Mouse (Mus musculus) ovary, postnatal 10 days (tissue): ENCODE measurements around the gene Yars.
"Not testable (repeated sequence)": the region's sequence is repeated elsewhere in the genome, so short reads cannot be mapped to it uniquely, and the experiment has no call there.

Experiments used
- DNase-seq: peaks from one replicate; pipeline ENCODE4 v3.0.0; 2022; ENCODE audit warnings: low spot score

Gene Yars

DNA sequence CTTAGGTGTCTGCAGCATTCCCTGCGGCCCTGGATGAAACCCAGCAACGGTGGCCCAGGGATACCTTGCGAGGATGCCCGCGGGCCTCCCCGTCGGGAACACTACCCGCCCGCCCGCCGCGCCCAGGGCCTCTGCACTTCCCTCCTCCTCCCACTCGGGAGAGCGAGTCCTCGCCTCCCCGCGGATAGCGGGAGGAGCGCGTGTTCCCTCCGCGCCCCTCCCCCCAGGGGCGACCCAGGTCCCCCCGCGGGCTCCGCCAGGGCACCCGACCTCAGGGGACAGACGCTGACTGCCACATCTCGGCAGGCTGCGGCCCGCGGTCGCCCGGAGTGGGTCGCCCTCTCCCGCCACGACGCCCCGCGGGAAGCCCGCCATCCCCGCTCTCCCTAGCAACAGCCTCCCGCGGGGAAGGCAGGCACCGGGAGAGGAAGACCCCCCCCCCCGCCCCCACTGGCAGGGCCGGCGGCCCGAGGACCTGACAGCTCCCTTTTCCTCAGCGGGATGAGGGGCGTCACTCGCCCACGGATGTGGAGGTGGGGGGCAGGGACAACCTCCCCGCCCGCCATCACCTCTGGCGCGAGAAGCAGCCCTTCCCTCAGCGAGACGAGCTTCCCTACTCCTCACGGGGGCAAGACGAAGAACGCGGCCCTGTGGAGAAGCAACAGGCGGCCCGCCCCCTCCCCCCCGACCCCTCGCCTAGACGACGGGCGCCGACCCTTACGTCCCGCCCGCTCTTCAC is 588 bp upstream of the Yars start:
- DNase-seq, result peak; percentile 49

DNA sequence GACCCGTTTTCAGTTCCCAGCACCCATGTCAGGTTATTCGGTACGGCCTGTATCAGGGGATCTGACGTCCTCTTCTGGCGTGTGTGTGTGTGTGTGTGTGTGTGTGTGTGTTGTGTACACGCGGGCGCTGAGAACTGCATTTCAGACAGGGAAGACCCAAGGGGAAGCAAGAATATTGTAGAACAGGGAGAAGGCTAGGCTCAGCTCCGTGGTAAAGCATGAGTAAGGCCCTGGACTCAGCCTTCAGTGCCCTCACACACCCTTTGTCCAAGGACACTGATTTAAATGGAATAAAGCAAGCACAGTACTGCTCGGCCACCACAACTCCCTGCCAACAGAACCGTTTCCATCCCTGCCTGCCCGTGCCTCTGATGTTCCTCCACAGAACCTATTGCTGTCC is 978 bp downstream of the Yars start:
- DNase-seq, result no peak

GRCm38 (mm10) chr4:129191691-129192090 is 2.1 kb downstream of the Yars start:
- no peak for DNase-seq

DNA sequence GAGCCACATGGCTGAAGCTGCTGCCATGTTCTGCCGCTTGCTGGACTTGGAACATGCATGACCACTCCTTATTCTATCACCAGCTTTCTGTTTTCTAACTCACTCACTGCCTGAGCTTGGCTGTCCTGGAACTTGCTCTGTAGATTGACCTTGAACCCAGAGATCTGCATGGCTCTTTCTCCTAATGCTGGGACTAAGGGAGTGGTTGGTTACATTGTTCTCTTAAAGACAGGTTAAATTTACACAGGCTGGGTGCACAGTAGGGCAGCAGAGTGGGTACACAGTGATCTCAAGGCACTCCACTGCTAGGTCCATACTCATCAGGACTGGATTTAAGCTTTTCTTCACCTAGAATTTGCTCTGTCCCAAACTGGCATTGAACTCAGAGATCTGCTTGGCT is 4.7 kb downstream of the Yars start:
- DNase-seq, result no peak

GRCm38 (mm10) chr4:129197514-129197913 is 8.0 kb downstream of the Yars start:
- no peak for DNase-seq

- no peak for DNase-seq
Observed at GRCm38 (mm10) chr4:129204655-129205054, 15.1 kb downstream of the Yars start.

DNA sequence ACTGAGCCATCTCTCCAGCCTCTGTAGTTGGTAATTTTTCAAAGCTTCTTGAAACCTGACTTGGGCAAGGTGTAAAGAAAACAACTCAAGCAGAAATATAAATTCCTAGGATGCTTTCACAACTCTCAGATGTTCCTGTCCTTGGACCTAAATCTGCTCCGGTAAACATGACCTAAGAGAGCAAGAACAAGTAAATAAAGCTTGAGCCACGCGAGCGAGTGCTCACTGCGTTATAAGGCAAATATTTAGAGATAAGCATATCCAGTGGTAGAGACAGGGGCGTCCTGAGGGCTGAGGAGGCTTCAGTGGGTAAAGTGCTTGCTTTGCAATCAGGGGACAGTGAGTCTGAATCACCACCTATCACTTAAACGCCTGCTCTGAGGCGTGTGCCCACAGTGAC is 17.2 kb downstream of the Yars start:
- DNase-seq, result no peak

DNA sequence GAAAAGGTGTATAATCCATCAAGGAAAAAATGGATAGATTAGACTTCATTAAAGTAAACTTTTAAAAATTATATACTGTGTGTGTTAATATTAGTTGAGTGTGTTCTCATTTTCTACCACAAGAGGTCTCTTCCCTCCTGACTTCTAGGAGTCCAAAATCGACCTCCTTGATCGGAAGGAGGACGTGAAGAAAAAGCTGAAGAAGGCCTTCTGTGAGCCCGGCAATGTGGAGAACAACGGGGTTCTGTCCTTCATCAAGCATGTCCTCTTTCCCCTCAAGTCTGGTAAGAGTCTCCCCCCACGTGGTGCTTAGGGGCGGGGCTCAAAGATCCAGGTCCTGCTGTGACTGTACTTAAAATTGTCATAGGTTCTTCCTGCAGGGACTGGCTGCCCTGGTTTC is 19.9 kb downstream of the Yars start:
- DNase-seq, result no peak

- DNase-seq, result no peak
Observed at GRCm38 (mm10) chr4:129211461-129211860, 21.9 kb downstream of the Yars start.

DNA sequence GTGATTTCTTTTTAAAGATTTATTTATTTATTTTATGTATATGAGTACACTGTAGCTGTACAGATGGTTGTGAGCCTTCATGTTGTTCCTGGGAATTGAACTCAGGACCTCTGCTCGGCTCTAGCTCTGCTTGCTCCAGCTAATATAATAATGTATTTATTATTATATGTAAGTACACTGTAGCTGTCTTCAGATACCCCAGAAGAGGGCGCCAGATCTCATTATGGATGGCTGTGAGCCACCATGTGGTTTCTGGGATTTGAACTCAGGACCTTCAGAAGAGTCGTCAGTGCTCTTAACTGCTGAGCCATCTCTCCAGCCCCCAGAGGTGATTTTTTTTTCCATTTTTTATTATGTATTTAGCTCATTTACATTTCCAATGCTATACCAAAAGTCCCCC is 22.9 kb downstream of the Yars start:
- not testable (repeated sequence) for DNase-seq

DNA sequence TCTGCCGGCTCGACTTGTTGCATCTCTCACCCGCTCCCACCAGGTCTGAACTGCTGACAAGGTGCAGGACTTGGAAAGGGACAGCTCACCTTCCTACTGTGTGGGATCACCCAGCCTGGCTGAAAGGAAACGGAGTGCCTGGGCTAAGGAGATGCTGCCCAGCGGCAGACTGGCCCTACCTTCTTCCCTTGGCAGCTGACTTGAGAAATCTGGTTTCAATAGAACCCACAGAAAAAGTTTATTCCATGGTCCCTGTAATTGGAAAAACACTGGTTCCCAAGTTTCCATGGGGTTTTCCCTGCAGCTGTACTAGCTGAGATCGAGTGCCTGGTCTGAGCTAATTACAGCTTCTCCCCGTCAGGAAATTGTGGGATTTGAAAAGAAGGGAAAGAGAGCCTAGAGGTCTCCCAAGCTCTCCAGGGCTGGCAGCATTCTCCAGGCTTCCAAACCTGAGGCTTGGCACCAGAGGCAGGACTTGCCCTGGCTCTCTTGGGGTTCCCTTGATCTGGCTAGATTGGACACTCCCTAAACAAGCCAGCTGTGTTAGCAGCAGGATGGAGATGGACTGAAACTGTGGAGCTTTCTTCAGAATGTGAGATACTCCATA is 29.1 kb downstream of the Yars start:
- DNase-seq, result no peak

- DNase-seq, result no peak
Observed at GRCm38 (mm10) chr4:129219198-129219597, 29.6 kb downstream of the Yars start.

DNA sequence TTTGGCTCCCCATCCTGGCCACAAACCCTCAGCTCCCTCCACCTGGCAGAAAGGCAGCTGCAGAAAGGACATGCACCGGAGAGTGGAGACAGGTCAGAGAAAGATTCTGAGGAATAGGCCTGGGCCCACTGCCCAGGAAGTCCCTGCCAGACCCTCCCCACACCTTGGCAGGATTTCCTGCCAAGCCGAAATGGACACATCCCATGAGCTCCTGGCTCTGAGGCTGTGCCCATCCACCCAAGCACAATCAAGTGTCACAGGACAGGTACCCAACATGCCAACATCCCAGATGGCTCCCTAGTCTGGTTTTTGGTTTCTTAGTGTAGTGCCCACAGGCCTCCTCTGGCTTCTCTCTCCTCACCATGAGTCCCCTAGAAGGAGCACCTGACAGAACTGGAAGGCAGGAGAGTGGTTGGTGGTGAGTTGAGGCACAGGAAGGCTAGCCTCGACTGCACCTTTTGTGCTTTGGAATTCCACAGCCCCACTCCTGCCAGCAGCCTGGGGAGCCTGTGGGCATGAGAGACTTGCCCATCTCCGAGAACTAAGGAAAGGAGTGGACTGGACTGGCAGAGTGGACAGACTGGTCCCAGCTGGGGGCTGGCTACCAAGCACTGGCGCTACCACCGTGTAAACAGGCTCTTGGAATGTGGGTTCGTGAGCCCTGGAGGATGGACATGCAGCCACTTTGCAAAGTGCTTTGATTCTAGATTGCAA is 31.0 kb downstream of the Yars start:
- no peak for DNase-seq

GRCm38 (mm10) chr4:129221097-129222010 is 31.8 kb downstream of the Yars start:
- DNase-seq, result no peak

GRCm38 (mm10) chr4:129222019-129222925 is 32.7 kb downstream of the Yars start:
- DNase-seq, result no peak

- DNase-seq, result no peak
Observed at GRCm38 (mm10) chr4:129223421-129224281, 34.1 kb downstream of the Yars start.

- no peak for DNase-seq
Observed at GRCm38 (mm10) chr4:129225315-129225714, 35.8 kb downstream of the Yars start.

GRCm38 (mm10) chr4:129226441-129226963 is 36.9 kb downstream of the Yars start:
- DNase-seq, result no peak

DNA sequence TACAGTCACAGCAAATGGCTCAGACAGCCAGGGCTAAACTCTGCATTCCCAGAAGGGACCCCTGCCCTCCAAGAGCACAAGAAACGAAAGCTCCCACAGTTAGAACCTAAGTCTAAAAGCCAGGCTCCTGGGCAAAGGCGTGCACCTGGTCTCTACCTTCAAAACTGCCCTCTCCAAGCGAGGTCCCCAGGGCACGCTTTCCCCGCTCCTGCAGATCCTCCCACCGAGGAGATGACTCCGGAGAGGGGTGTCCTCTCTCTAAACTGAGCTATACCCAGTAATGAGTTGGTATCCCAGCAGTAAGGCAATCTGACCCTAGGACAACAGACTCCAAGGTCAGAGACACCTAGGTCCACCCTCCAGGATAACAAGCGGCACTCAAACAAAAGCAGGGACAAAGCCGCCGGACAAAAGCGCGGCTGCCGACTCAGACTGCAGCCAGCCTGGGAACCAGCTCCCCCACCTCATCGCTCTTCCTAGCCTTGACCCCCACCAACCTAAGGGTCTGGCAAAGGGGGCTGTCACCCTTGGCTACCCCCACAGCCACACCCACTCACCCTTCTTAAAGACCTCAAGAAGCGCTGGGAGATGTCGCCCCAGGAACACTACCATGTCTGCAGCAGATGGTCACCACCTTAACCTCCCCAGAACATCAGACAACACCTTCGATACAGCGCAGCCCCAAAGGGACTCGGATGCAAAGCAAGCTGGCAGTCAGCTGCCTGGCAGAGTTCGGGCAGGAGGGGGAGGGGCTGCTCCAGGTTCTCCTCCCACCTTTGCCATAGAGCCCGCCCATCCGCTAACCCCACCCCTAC is 37.8 kb downstream of the Yars start:
- DNase-seq, result no peak
